Mouse (Mus musculus) urinary bladder, postnatal 14 days (tissue): Measurements from ENCODE around the gene Lmod1.
A peak's percentile ranks its signal among the peaks of the same experiment; 100 is the strongest.

Experiments
- DNase-seq: peaks from one replicate; pipeline ENCODE4 v3.0.0; 2021; ENCODE audit warnings: low spot score

Lmod1 gene

DNA sequence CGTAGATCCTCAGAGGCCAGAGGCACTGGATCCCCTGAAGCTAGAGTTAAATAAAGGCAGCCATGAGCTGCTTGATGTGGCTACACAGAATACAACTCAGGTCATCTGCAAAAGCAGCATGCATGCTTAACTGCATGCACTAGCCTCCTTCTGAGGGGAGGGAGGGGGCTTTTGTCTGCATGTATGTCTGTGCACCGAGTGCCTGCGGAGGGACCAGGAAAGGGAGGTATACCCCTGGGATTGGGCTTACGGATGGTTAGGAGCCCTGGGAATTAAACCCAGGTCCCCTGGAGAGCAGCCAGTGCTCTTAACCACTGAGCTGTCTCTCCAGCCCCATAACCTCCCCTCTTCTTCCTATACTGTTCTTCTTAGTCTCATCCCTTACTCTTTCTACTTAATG, 87.5 kb downstream of the Lmod1 start:
- DNase-seq = no peak

DNA sequence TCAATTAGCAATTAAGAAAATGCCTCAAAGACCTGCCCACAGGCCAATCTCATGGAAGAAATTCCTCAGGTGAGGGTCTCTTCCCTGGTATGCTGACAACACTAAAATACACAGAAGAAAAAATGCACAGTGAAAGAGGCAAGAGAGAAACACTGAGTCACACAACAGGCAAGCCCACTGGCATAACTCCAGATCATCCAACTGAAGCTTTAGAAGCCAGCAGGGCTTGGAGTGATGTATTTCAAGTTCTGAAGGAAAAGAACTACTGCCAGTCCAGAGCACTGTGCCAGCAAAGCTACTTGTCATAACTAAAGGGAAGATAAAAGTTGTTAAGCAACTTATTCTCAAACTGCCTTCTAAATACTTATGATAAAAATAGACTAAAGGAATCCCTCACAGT, 89.4 kb downstream of the Lmod1 start:
- peak; percentile 14 for DNase-seq
